Mouse (Mus musculus) erythroblast, embryonic 14.5 days (primary cell): ENCODE data around the gene Nktr.

Experiments
- GATA1 ChIP-seq: IDR thresholded peaks from 2 replicates; pipeline ENCODE4 v1.6.1; 2012; ENCODE audit warnings: low read length, inconsistent platforms, mixed read lengths
- TAL1 ChIP-seq: IDR thresholded peaks from 3 replicates; pipeline ENCODE4 v1.6.1; 2012; ENCODE audit warnings: low read length, inconsistent platforms, mixed read lengths

DNA sequence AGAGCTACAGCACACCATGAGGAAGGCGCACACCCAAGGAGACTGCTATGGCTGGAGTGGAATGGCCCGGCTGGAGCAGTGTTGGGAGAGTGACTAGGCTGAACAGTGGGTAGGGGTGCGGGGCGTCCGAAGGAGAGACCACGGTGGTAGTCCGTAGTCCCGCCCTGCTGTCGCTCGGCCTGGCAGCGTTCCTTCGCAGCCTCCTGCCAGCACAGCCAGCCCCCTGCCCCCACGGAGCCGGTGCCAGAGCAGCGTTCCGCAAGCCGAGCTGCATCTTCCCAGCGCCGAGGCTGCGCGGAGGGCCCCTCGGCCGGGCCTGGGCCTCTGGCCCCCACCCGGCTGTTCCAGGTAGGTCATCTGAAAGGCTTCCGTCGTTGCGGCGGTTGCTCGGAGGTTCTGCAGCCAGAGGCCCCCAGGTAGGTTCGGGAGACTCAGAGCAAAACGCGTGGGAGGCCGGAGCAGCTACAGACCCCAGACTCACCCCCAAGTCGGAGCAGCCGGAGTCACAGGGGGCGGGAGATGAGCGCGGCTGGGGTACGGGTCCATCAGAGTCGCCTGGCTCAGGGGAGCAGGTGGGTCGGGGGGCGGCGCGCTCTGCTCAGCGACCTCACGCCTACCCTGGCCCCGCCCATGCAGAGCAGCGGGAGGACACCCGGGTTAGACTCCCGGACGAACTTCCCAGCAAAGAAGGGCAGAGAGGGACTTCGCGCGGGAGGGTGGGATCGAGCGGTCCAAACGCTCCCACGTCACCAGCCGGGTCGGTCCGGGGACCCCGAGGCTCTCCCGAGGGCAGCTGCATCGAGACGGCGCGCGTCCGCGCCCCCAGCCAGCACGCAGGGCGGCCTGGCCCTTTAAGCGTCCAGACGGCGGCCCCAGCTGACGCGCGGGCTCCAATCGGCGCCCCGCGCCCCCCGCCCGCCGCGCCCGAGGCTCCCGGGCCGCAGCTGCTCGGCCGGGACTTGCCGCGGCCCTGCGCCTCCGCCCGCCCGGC, 40.4 kb downstream of the Nktr start, which contains the start of gene Zfp651:
- no peak for TF ChIP-seq GATA1
- TF ChIP-seq TAL1, result no peak
